In genomic region chr10:95894856-95895386, GRCm38 (mm10) we compare ENCODE assay signal across 8 mouse cellular contexts. TPM values are rescaled to one million over a fixed set of nuclear protein-coding genes. Genes with fewer than 3 reads are reported as not detected.
DNase-seq lines count a peak whose midpoint lies in the region; ATAC-seq and TF ChIP-seq lines count a peak whose summit lies in the region.

No protein-coding gene starts in this region.

- peak overlapping the region; percentile 29 for H3K4me3 ChIP-seq in forebrain, postnatal 0 days (ENCODE audit: low read depth, low read length)
- H3K4me3 ChIP-seq in hindbrain, embryonic 10.5 days, result peak overlapping the region; percentile 40
- H3K4me3 ChIP-seq in lung, adult 2 months (replicated peaks; ENCODE audit: extremely low read depth, low read depth, low read length), result no peak overlapping the region
- H3K4me3 ChIP-seq in neural tube, embryonic 14.5 days (ENCODE audit: low read depth, low read length), result peak overlapping the region; percentile 23; the same call in 1 of the 2 replicates

- no peaks in the 10 kb centered on the region for H3K27me3 ChIP-seq in forebrain, postnatal 0 days (ENCODE audit: insufficient read depth, low read length)
- peaks cover 6% of the 10 kb centered on the region; the same call in 1 of the 2 replicates for H3K27me3 ChIP-seq in hindbrain, embryonic 10.5 days (ENCODE audit: insufficient read depth, poor library complexity, severe bottlenecking)
- H3K27me3 ChIP-seq in neural tube, embryonic 14.5 days (ENCODE audit: control insufficient read depth, insufficient read depth, low read length), result no peaks in the 10 kb centered on the region

- no peak overlapping the region for H3K27ac ChIP-seq in forebrain, postnatal 0 days (ENCODE audit: low read depth, low read length)
- peak overlapping the region; percentile 19 for H3K27ac ChIP-seq in hindbrain, embryonic 10.5 days
- H3K27ac ChIP-seq in neural tube, embryonic 14.5 days (ENCODE audit: low read depth, low read length), result no peak overlapping the region

- no peak for TF ChIP-seq POLR2A in lung, adult 2 months (IDR thresholded peaks at IDR 0.05; ENCODE audit: borderline replicate concordance, extremely low read depth, low read depth, low read length)

- no peaks in the 10 kb centered on the region for H3K36me3 ChIP-seq in forebrain, postnatal 0 days (ENCODE audit: insufficient read depth)
- no peaks in the 10 kb centered on the region for H3K36me3 ChIP-seq in hindbrain, embryonic 10.5 days
- H3K36me3 ChIP-seq in neural tube, embryonic 14.5 days (ENCODE audit: control insufficient read depth, insufficient read depth, low read length), result no peaks in the 10 kb centered on the region

- H3K4me1 ChIP-seq in forebrain, postnatal 0 days (ENCODE audit: insufficient read depth), result no peaks in the 10 kb centered on the region
- 0 out of 2 replicates have a peak, but pooled peaks cover 6% of the 10 kb centered on the region for H3K4me1 ChIP-seq in hindbrain, embryonic 10.5 days (replicated peaks)
- H3K4me1 ChIP-seq in lung, adult 2 months (ENCODE audit: control insufficient read depth, insufficient read depth, low read length), result no peaks in the 10 kb centered on the region
- H3K4me1 ChIP-seq in neural tube, embryonic 14.5 days (ENCODE audit: control insufficient read depth, insufficient read depth, low read length), result 0 out of 2 replicates have a peak, but pooled peaks cover 3% of the 10 kb centered on the region

- peak; percentile 89 for TF ChIP-seq CTCF in forebrain, postnatal 0 days (IDR thresholded peaks at IDR 0.05; ENCODE audit: low read depth)
- peak; percentile 83 for TF ChIP-seq CTCF in lung, adult 2 months (IDR thresholded peaks at IDR 0.05; ENCODE audit: insufficient read depth, low read length)

- H3K9me3 ChIP-seq in forebrain, postnatal 0 days (ENCODE audit: low read length), result no peaks in the 10 kb centered on the region
- H3K9me3 ChIP-seq in hindbrain, embryonic 10.5 days, result no peaks in the 10 kb centered on the region
- no peaks in the 10 kb centered on the region for H3K9me3 ChIP-seq in neural tube, embryonic 14.5 days (ENCODE audit: control insufficient read depth, low read length)

- DNase-seq in MEL-GATA-1-ER (ENCODE audit: extremely low read depth, low read depth), result peak; percentile 44
- peak; percentile 37 for DNase-seq in cerebellum, adult 11-12 months
- DNase-seq in forebrain, postnatal 0 days, result peak; percentile 89
- peak; percentile 58 for DNase-seq in hindbrain, embryonic 10.5 days (ENCODE audit: low spot score)
- peak; percentile 42 to 72 for DNase-seq in layer of hippocampus, adult 8-10 months (ENCODE audit: low spot score in 2 of 2)
- peak; percentile 46 for DNase-seq in lung, adult 2 months
- DNase-seq in thymus, postnatal 10 days (ENCODE audit: low spot score in 2 of 2), result peak; percentile 20 to 49

- H3K9ac ChIP-seq in forebrain, postnatal 0 days, result no peak overlapping the region
- peak overlapping the region; percentile 28; the same call in 1 of the 2 replicates for H3K9ac ChIP-seq in neural tube, embryonic 14.5 days (replicated peaks; ENCODE audit: low read depth, low read length)

- ATAC-seq in forebrain, postnatal 0 days, result peak; percentile 96
- peak; percentile 83 for ATAC-seq in neural tube, embryonic 14.5 days (ENCODE audit: low read depth)

- 40% methylated on average over 10 of the region's 10 CpGs for WGBS in forebrain, postnatal 0 days
- WGBS in hindbrain, embryonic 10.5 days, result 47% methylated on average over 10 of the region's 10 CpGs
- 35% methylated on average over 10 of the region's 10 CpGs for WGBS in lung, adult 2 months
- 46% methylated on average over 10 of the region's 10 CpGs for WGBS in neural tube, embryonic 14.5 days

- peak overlapping the region; percentile 52 for H3K4me2 ChIP-seq in forebrain, postnatal 0 days (ENCODE audit: low read depth)
- H3K4me2 ChIP-seq in neural tube, embryonic 14.5 days (ENCODE audit: low read depth, low read length), result peak overlapping the region; percentile 53

RNA-seq across cellular contexts. Expression of gene Eea1, which starts 45.5 kb away (rescaled TPM):
- total RNA-seq in forebrain, postnatal 0 days (2014; rRNA removed), result 16.2 and 21.9 TPM in 2 replicates
- polyA plus RNA-seq in forebrain, postnatal 0 days (2015; fragmentation: Nextera tagmentation; extraction: Ambion mirVana), result 11.3 and 16.6 TPM in 2 replicates
- 9.2 and 10.3 TPM in 2 replicates for polyA plus RNA-seq in hindbrain, embryonic 10.5 days (2016; fragmentation: Nextera tagmentation; extraction: Ambion mirVana)
- total RNA-seq in layer of hippocampus, adult 8-10 months (2022), result 10 to 100 TPM; 34.0 to 38.8 (median 36.3) TPM
- 4.3 and 5.1 TPM in 2 replicates for polyA plus RNA-seq in lung, adult 2 months (2012; rRNA removed)
- 24.7 and 30.1 TPM in 2 replicates for polyA plus RNA-seq in neural tube, embryonic 14.5 days (2014; fragmentation: Nextera tagmentation; extraction: Ambion mirVana)

RNA-seq across cellular contexts. Expression of gene Gm33543, which starts 52.2 kb away (rescaled TPM):
- total RNA-seq in forebrain, postnatal 0 days (2014; rRNA removed), result not detected in 2 replicates
- polyA plus RNA-seq in forebrain, postnatal 0 days (2015; fragmentation: Nextera tagmentation; extraction: Ambion mirVana), result not detected in 2 replicates
- polyA plus RNA-seq in hindbrain, embryonic 10.5 days (2016; fragmentation: Nextera tagmentation; extraction: Ambion mirVana), result not detected in 2 replicates
- total RNA-seq in layer of hippocampus, adult 8-10 months (2022), result not detected
- 0.15 TPM in 1 of 2 replicates, not detected in the other for polyA plus RNA-seq in lung, adult 2 months (2012; rRNA removed)
- not detected in 2 replicates for polyA plus RNA-seq in neural tube, embryonic 14.5 days (2014; fragmentation: Nextera tagmentation; extraction: Ambion mirVana)

Comparison
In these comparisons a context has a peak if more than half of its experiments do, and no peak if none do; other contexts are left out.
1. DNase-seq: peak in every context shown above with its lines; median percentile 89 in forebrain, postnatal 0 days; 58 in hindbrain, embryonic 10.5 days; 57 in layer of hippocampus, adult 8-10 months; 46 in lung, adult 2 months; 44 in MEL-GATA-1-ER; 37 in cerebellum, adult 11-12 months; 34 in thymus, postnatal 10 days.